Mouse (Mus musculus) embryo, embryonic 11.5 days (tissue): Measurements from ENCODE around the gene Bcl2l2.

Experiments
- DNase-seq: peaks from one replicate; pipeline ENCODE4 v3.0.0-alpha.2; 2012; ENCODE audit warnings: low read depth, low spot score

Gene Bcl2l2

DNA sequence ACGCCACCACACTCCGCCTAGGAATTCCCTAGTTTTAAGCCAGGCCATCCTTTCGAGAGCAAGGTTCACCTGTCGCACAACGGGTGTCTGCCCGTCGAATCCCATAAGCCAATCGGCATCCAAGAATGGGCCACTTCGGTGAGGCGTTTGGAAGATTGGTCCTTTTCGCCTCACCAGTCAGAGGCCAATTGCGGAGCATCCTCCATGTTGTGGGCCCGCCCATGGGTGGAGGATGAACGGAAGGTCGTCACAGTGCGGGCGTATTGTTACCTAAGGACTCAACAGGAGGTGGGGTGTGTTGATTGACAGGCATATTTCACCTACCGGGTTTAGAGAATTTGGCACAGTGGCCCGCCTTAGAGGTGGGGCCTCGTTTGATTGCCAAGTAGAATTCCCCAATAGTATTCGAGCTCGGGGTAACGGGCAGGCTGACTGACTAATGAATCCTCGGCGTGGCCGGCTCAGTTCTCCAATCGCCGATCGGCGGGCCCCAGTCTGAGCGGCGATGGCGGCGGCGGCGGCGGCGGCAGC is 10.5 kb downstream of the Bcl2l2 start:
- peak; percentile 97 for DNase-seq

DNA sequence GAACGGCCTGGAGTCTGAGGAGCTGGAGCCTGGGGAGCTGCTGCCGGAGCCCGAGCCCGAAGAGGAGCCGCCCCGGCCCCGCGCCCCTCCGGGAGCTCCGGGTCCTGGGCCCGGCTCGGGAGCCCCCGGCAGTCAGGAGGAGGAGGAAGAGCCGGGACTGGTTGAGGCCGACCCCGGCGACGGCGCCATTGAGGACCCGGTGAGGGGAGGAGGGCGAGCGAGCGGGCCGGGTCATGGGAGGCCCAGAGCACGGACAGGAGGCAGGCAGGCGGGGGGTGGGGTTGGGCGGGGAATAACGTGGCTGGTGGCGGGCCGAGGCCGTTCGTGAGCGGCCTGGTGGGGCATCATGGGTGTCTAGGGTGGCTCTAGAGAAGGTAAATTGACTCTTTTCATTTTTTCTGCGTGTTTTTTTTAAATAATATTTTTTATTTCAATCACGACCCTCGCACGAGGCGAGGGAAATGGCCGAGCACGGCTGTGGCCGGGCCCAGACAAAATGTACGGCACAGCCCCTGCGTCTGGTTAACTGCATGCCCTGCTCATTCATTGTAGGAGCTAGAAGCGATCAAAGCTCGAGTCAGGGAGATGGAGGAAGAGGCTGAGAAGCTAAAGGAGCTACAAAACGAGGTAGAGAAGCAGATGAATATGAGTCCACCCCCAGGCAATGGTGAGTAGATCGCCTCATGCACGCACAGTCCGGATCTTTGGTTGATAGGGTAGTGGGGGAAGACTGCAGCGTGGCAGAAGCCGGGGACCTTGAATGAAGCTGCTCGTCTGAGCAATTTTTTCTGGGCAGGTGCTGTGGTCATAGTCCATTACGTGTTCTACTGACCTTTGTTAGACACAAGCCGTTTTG is 11.3 kb downstream of the Bcl2l2 start:
- DNase-seq = peak; percentile 22

DNA sequence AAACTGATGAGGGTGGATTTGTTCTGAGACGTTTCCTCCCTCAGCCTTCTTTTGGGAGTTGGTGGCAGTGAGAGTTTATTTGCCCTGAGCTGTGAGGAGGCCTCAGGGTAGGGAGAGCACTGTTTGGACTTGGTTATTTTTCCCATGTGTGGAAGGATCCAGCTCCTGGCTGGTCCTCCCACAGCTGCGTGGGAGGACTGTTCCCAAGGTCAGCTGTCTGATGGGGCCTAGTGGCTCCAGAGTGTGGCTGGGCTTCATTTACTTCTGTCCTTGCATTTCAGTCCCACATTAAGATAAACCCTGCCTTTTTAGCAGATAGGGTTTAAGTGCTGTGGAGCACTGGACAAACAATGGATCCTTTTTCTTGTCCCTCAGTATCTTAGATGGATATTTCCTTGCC is 14.3 kb downstream of the Bcl2l2 start:
- DNase-seq = no peak

DNA sequence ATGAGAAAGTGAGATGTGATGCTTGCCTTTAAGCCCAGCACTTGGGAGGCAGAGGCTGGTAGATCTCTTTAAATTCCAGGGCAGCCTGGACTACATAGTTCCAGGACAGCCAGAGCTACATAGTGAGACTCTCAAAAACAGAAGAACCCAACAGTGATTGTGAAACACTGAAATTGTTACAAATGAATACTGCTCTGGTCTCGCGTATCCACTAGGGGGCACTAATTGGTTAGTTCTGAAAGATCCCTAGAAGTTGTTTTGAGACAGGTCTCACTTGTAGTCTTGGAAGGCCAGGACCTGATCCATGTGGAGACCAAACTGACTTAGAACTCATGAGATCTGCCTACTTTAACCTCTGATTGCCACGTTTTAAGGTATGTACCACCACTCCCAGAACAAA is 17.2 kb downstream of the Bcl2l2 start:
- peak; percentile 69 for DNase-seq

GRCm38 (mm10) chr14:54903641-54904040 is 20.5 kb downstream of the Bcl2l2 start:
- DNase-seq = no peak

DNA sequence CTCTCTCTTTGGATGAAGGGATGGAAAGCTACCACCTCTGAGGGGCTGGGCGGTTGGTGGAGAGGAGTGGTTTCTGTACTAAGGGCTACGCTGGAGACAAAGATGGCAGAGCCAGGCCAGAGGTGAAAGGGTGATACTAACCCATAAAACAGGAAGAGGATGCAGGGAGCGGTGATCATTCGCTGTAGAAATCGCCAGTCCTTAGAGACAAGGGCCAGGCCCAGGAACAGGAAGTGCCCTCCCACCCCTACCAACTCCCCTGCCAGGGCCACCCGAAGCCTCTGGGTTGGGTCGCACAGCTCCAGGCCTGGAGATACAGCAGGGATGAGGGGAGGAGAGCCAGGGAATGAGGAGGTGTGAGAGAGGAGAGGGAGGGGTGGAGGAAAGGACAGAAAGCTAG is 25.5 kb downstream of the Bcl2l2 start:
- DNase-seq = no peak

GRCm38 (mm10) chr14:54912109-54912850 is 29.1 kb downstream of the Bcl2l2 start:
- no peak for DNase-seq

DNA sequence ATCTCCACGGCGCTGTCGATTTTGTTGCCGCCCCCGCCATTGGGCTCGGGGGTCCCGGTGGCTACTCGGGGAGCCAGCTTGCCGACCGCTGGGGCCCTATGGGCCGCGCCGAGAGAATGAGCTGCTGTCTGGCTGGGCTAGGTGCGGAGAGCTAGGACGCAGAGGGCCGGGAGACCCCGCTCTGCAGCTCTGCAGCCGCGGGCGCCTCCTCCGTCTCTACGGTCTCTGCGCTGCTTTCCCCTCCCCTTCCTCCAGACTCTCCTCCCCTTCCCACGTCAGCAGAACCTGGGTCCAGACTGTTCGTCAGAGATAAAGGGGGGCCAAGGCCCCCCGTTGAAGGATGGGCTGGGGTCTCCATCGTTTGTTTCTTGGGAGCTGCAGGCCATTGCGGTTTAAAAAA is 29.7 kb downstream of the Bcl2l2 start, which contains the start of gene Slc22a17:
Slc22a17 (minus strand) TSS at position 247 of the 400 bp plus-strand sequence.
- peak; percentile 71 for DNase-seq

GRCm38 (mm10) chr14:54913343-54913742 is 30.2 kb downstream of the Bcl2l2 start:
- no peak for DNase-seq

- DNase-seq = no peak
These were observed 37.0 kb downstream of the Bcl2l2 start for GRCm38 (mm10) chr14:54920076-54920685.

DNA sequence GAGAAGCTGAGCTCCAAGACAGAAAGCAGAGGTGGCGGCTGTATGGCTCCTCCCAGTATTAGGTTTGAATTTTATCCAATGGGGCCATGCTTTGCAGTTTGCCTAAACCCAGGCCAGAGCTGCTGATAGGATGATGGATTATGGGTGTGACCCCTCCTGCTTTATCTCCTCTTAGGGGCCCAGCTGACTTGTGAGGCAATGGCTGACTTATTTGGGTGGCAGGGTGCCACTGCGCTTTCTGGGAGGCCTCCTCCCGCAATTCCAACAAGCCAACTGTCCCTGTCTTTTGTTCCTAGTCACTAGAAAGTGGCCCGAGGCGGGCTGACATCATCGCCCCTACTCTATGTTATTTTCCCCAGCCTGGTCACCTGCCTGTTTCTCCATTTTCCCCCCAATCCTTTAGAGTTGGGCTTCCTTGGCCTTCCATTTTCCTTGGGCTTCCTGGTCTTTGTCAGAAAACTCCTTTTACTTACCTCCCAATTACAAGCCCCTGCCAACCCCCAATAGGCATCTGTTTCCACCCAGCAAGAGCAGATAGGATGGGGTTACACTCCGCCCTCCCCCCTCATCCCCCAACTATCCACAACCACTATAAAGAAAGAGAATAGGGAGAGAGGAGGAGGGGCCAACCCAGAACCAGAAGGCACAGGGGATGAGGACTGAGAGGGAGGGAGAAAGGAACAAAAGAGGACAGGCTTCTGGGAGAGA is 41.6 kb downstream of the Bcl2l2 start:
- peak; percentile 57 for DNase-seq

DNA sequence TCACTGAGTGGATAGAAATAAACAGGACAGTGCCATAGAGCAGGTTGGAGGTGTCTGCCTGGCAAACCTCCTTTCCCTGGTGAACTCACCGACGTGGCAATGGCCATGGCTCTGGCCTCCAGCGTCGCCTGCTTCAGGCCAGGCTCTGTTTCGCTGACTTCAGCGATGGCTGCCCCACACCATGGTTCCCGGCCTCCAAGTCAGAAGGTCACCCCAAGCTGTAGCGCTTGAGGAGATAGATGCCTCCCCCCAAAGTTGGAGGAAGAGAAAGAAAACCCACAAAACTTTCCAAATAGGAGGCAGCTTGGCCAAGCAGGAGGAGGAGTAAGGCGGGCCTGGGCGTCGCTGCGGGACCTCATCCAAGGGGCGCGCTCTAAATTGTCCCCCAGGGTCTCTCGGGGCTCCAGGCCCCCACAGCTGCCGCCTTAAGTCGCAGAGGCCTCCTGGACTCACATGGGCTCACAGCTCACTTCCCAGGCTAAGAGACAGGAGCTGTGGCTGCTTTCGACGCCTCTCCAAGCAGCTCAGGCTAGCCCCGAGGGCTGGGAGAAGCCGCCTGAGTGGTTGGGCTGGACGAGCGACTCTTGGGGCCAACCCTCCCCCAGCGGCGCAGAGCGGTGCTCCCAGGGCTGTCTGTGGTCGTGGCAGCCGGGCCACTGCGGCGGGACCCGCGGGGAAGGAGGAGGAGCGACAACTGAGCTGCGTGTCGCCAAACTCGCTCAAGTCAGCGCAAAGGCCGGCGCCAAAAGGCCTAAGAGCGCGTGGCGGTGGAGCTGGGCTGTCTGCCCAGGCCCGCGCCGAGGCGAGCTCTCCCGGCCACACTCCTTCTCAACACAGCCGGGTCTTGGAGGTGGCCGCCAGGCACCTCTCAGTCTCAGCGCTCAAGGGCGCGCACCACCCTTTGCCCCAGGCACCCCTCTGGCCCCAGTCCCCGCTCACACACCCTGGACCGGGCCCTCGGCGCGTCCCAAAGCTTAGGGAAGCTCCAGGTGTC is 42.5 kb downstream of the Bcl2l2 start, which contains the start of gene Efs:
Efs (minus strand) TSS at position 778 of the 994 bp plus-strand sequence.
- peak; percentile 43 for DNase-seq

DNA sequence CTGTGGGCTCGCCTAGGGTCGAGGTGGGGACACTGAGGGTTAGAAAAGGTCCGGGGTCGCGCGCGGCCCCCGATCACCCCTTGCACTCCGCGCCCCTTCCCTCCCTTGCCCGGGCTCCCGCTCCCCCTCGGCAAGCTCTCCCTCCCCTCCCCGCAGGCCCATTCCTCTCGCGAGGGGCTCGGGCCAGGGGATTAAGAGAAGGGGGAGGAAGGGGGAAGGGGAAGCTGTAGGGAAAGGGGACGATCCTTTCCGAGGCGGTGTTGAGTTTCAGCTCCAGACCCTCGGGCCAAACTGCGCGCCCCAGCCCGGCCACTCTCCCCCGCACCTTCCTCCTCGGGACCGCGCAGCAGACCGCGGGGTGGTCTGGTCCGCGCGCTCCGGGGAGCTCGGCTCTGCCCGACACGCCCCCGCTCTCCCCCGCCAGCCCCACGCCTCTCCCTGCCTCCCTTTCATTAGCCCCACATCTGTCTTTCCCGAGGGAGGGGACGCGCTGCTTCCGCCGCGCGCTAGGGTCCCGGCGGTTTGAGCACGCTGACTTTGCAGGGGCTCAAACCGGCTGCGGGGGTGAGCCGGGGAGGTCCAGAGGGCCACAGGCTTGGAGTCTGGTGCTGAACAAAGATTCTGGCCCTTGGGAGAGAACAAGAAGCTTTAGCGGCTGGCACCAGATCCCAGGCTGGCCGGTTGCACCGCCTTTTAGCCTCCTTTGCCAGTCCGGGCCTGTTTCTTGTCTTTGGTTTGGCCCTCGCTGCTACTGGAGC is 43.4 kb downstream of the Bcl2l2 start:
- DNase-seq = peak; percentile 75

DNA sequence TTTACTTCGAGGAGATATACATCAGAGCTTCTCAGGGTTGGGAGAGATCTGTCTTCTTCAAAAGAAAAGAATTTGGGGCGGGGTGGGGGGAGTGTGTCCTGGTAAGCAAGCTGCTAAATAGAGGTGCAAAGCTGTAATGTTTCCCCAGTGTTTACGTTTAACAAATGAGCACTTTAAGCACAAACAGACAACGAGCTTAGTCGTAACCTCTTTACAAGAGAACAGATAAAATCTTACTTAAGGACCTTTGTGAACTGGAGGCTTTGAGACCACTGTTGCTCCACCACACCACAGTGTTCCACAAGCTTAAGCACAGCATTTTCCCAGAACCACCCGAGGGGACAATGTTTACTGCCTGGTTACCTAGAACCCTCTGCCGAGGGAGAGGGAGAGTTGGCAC is 44.1 kb downstream of the Bcl2l2 start:
- no peak for DNase-seq

GRCm38 (mm10) chr14:54929801-54930200 is 46.6 kb downstream of the Bcl2l2 start:
- DNase-seq = no peak

DNA sequence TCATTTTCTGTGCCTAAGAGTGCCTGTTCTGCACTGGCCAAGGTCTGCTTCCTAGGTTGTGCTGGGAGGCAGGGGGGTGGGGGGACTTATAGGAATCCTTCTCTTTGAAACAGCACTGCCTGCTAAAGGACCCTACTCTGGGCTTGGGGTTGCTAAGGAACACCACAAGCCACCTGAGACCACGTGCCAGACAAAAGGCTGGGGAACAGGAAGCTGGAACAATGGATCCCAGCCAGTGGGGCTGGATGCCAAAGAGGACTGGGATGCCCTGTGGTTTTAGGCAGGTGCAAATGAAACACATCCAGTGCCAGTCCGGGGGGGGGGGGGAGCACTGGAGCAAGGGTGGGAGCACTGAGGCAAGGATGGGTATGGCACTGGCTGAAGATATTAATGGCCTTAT is 47.3 kb downstream of the Bcl2l2 start:
- no peak for DNase-seq

GRCm38 (mm10) chr14:54932645-54933150 is 49.5 kb downstream of the Bcl2l2 start, which contains the start of gene Il25:
Gene Il25, plus strand, starts transcription at chr14:54932695.
- no peak for DNase-seq

- no peak for DNase-seq
These were observed 53.0 kb downstream of the Bcl2l2 start, which contains the start of gene Cmtm5 for GRCm38 (mm10) chr14:54935904-54936830. Gene Cmtm5, plus strand, starts transcription at chr14:54936261.
